Comparison of ENCODE assay signal across 10 mouse cellular contexts in the genomic region with DNA sequence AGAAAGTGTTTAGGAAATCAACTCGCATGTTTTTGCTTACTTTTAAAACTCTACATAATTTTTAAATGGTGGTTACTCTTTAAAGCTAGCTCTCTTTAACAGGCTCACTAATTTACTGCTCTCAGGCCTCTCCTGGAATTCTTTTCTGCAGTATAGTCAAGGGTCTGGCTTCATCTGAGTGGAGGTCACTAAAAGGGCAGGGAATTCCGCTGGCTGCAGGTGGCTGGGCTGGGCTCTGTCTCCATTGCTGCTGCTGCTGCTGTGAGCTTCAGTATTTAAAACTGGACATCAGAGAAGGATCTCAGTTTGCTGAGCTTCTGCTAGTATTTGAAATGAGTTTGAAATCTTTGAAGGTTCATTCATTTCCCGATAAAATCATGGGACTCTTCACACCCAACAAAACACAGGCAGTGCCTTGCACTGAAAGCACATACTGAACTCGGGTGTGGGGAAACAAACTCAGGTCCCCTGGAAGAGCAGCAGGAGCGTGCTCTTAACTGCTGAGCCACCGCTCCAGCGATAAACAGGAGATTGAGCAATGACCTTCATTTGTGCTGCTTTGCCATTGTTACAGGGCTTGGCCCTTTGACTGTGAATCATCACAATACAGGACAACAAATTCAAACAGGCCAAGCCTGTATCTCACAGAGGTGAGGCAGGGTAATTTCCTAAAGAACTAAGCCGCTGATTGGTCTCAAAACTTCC.
DNase-seq lines count a peak whose midpoint lies in the region; ATAC-seq lines count a peak whose summit lies in the region.
"Had no signal": no experiment of that assay in that cellular context is flagged by ENCODE, and none has a peak within 500 bp of the region (broad histone marks: within the 10 kb centered on the region; RNA-seq: fewer than 3 reads in every experiment).

No protein-coding gene starts in this region.

- no peak overlapping the region for H3K4me3 ChIP-seq in intestine, embryonic 15.5 days (replicated peaks)

- peak; percentile 76 for ATAC-seq in intestine, embryonic 15.5 days

- no peaks in the 10 kb centered on the region; the same call in 1 of the 2 replicates for H3K9me3 ChIP-seq in intestine, embryonic 15.5 days

- peak overlapping the region; percentile 58; the same call in 1 of the 2 replicates for H3K27ac ChIP-seq in intestine, embryonic 15.5 days

- H3K27me3 ChIP-seq in intestine, embryonic 15.5 days (replicated peaks): no peaks in the 10 kb centered on the region

- H3K4me2 ChIP-seq in intestine, embryonic 15.5 days (replicated peaks): no peak overlapping the region

- 27% methylated on average over 8 of the region's 8 CpGs for WGBS in intestine, embryonic 15.5 days

- no peak overlapping the region for H3K9ac ChIP-seq in intestine, embryonic 15.5 days

- H3K36me3 ChIP-seq in intestine, embryonic 15.5 days: no peaks in the 10 kb centered on the region

- peak; percentile 30 for DNase-seq in gastrocnemius, adult 18-20 months (ENCODE audit: low spot score)
- DNase-seq in gastrocnemius, postnatal 36 days: no peak
- peak; percentile 9 to 42 for DNase-seq in urinary bladder, adult 18-20 months (ENCODE audit: low spot score in 2 of 2)
- DNase-seq in urinary bladder, postnatal 10 days (ENCODE audit: low spot score): no peak
- DNase-seq in left cerebral cortex, adult 11 months (ENCODE audit: low spot score): no peak
- DNase-seq in right cerebral cortex, postnatal 36 days (ENCODE audit: low spot score in 2 of 2): no peak
- no peak for DNase-seq in cerebellum, adult 11-12 months
- DNase-seq: B cell, adult 2 months; thymus, adult 2 months had no signal

- intact Hi-C loops in gastrocnemius, postnatal 36 days (cut with DNase I): loop anchor here (2.0 kb wide), 1 partner anchor 15 kb away; no protein-coding TSS in a partner anchor

- H3K4me1 ChIP-seq in intestine, embryonic 15.5 days (replicated peaks): peaks cover 13% of the 10 kb centered on the region

Comparison
In these comparisons a context has a peak if more than half of its experiments do, and no peak if none do; other contexts are left out.
1. DNase-seq: peak in gastrocnemius, adult 18-20 months (single experiment) and urinary bladder, adult 18-20 months (2 of 2); none in gastrocnemius, postnatal 36 days (0 of 2), urinary bladder, postnatal 10 days (single experiment), left cerebral cortex, adult 11 months (single experiment), right cerebral cortex, postnatal 36 days (0 of 2) and cerebellum, adult 11-12 months (single experiment).